Mouse (Mus musculus): ENCODE measurements around the gene Mapk13.
"Not testable (repeated sequence)": the region's sequence is repeated elsewhere in the genome, so short reads cannot be mapped to it uniquely, and the experiment has no call there.

- TF ChIP-seq CTCF (IDR thresholded peaks at IDR 0.05; ENCODE audit: low read depth); EP300 (optimal IDR thresholded peaks at IDR 0.05): not testable (repeated sequence)
These were observed 47.2 kb downstream of the Mapk13 start for GRCm38 (mm10) chr17:28816326-28816725.
